Mouse (Mus musculus) hindbrain, embryonic 10.5 days (tissue): ENCODE measurements around the gene Diras1. TPM values are rescaled to one million over a fixed set of nuclear protein-coding genes. Genes with fewer than 3 reads are reported as not detected.
A peak's percentile ranks its signal among the peaks of the same experiment; 100 is the strongest.

Experiments used
- DNase-seq: peaks from one replicate; pipeline ENCODE4 v3.0.0-alpha.2; 2017; ENCODE audit warnings: low spot score
- H3K27ac ChIP-seq: fragments of 300-500 bp; sonication (generic); 2 replicates; pipeline ENCODE4 v1.5.1; 2016; ENCODE audit warnings: mild to moderate bottlenecking, moderate library complexity
- H3K27me3 ChIP-seq: fragments of 300-500 bp; sonication (generic); 2 replicates; pipeline ENCODE4 v1.6.1; 2016; ENCODE audit warnings: mild to moderate bottlenecking; ENCODE audit not compliant: poor library complexity, insufficient read depth, severe bottlenecking
- H3K36me3 ChIP-seq: fragments of 300-500 bp; sonication (generic); 2 replicates; pipeline ENCODE4 v1.6.1; 2016; ENCODE audit warnings: mild to moderate bottlenecking, moderate library complexity
- H3K4me1 ChIP-seq: fragments of 300-500 bp; sonication (generic); replicated peaks from 2 replicates; pipeline ENCODE4 v1.6.1; 2016; ENCODE audit warnings: mild to moderate bottlenecking
- H3K4me3 ChIP-seq: fragments of 300-500 bp; sonication (generic); 2 replicates; pipeline ENCODE4 v1.5.1; 2016; ENCODE audit warnings: mild to moderate bottlenecking, moderate library complexity
- H3K9me3 ChIP-seq: fragments of 300-500 bp; sonication (generic); 2 replicates; pipeline ENCODE4 v1.6.1; 2016; ENCODE audit warnings: mild to moderate bottlenecking, moderate library complexity
- WGBS: fragments of 180-500 bp; shearing (Covaris S2); methylation state at CpG from one replicate; pipeline ENCODE4 v1.1.7; 2016; 5-methylcytosine and 5-hydroxymethylcytosine counted together
- polyA plus RNA-seq: library from polyadenylated mRNA; unstranded; fragments of >200 nt; fragmentation: Nextera tagmentation; extraction: Ambion mirVana; gene quantifications from 2 replicates; pipeline ENCODE4 v1.2.1, GENCODE M21; 2016

The Diras1 gene
- polyA plus RNA-seq, 1 experiment from 2014 or later, result 9.8 TPM

DNA sequence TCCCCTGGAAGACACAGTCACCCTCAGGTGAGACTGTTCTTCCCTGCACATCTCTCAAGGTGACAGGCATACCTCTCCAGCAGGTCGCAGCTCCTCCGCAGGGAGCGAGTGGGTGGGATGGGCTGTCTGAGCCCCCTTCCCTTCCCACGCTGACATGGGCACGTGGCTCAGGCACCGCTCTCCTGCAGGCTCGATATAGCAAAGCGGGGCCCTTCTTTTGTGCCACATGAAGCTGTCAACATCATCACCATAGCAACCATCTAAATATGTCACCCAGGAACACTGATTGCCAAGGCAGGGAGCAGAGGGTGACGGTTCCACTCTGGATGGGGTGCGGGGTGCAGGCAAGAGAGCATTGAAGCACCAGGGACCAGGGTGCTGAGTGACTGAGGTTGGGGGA, 24.3 kb downstream of the Diras1 start:
- no peaks in the 10 kb centered on the region for H3K9me3 ChIP-seq
- DNase-seq, result no peak
- peaks cover 42% of the 10 kb centered on the region for H3K4me1 ChIP-seq
- 43% methylated on average over 10 of the region's 10 CpGs for WGBS
- H3K36me3 ChIP-seq, result no peaks in the 10 kb centered on the region
- H3K27me3 ChIP-seq, result peaks cover 16% of the 10 kb centered on the region; the same call in 1 of the 2 replicates
- H3K4me3 ChIP-seq, result no peak overlapping the region
- no peak overlapping the region for H3K27ac ChIP-seq

DNA sequence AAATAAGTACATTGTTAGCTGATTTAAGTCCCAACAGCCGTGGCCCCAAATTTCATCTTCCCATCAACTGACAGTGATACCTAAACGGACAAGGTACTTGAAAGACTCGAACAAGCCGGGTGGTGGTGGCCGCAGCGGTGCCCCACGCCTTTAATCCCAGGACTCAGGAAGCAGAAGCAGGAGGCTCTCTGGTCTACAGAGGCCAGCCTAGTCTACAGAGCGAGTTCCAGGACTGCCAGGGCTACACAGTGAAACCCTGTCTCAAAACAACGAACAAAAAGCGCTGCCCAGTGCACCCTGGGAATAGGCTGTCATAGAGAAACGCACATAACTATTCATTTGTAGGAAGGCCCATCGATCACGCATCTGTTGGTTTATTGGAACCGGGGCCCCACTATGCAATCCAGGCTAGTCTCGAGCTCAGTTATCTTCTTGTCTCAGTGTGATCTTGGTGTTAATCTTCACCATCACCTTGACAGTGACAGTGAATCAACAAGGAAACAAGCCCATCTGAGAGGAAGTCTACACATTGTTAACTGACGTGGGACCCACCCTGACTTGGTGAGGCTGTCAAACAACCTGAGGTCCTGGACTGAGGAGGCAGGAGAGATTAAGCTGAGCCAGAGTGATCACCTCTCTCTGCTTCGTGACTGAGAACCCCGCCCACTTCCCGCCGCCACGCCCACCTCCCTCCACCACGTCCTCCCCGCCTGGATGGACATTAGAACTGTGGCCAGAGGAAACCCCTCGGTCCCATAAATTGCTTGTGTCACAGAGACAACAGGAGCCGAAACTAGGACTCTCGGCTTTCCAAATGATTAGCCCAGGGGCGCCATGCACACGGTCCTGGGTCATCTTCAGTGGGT, 25.0 kb downstream of the Diras1 start:
- Histone ChIP-seq H3K27me3 (peaks cover 16% of the 10 kb centered on the region; the same call in 1 of the 2 replicates), H3K36me3 (no peaks in the 10 kb centered on the region), H3K4me3 (no peak overlapping the region), H3K27ac (no peak overlapping the region), H3K4me1 (peaks cover 42% of the 10 kb centered on the region), H3K9me3 (no peaks in the 10 kb centered on the region)
- WGBS, result 51% methylated on average over 28 of the region's 28 CpGs
- no peak for DNase-seq

DNA sequence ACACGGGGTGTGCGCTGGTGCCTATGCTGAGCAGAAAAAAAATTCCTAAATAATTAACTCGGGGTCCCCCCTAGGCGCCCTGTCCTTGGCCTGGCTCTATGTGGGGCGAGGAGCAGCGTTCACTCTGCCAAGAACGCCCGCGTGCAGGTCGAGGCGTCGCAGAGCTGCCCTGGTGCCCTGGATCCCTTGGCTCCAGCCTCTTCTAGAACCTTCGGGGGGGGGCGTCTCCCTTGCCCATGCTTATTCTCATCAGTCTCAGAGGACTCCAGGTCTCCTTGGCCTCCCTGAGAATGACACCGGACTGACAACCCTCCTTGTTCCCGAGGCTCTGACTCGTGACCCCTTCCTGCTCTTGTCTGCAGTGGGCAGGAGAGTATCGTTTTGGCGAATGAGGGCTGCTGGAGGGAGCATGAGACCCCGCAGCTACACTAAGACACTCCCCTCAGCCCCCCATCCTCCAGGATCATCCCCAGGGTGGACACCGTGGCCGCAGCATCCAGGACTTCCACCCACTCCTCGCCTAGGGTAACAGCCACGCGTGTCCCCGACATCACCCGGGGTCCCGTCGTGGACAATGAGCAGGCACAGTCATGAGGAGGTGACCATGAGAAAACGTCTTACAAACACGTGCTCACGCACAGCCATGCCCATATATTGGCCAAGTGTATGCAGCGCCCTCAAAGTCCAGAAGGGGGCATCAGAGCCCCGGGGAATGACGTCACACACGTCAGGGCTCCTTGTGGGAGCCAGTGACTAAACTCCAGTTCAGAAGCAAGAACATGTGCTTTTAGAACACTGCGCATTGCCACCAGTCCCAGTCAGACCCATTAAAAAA, 25.9 kb downstream of the Diras1 start:
- Histone ChIP-seq H3K9me3 (no peaks in the 10 kb centered on the region), H3K27ac (peak overlapping the region; percentile 25; the same call in 1 of the 2 replicates), H3K4me1 (peaks cover 42% of the 10 kb centered on the region), H3K36me3 (no peaks in the 10 kb centered on the region), H3K4me3 (peak overlapping the region; percentile 12; the same call in 1 of the 2 replicates), H3K27me3 (peaks cover 18% of the 10 kb centered on the region)
- 30% methylated on average over 37 of the region's 37 CpGs for WGBS
- DNase-seq, result peak; percentile 87

DNA sequence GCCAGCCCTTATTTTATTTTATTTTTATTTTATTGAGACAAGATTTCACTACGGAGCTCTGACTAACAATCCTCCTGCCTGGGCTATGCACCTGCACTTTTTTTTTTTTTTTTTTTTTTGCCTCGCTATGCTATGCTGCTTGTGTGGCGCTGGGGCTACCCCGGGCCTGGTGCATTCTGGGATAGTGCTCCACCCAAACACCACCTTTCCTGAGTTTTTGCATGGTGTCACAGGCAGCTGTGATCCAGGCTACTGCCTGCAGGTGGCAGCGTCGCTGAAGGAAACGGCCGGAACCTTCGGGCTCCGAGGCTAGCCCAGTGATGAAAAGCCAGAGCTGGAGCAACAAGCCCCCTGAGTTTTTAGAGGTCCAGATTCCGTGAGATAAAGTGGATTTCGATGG, 26.7 kb downstream of the Diras1 start:
- Histone ChIP-seq H3K27ac (no peak overlapping the region), H3K9me3 (no peaks in the 10 kb centered on the region), H3K27me3 (peaks cover 21% of the 10 kb centered on the region), H3K36me3 (no peaks in the 10 kb centered on the region), H3K4me1 (peaks cover 39% of the 10 kb centered on the region), H3K4me3 (no peak overlapping the region)
- DNase-seq, result peak; percentile 58
- 19% methylated on average over 12 of the region's 12 CpGs for WGBS

DNA sequence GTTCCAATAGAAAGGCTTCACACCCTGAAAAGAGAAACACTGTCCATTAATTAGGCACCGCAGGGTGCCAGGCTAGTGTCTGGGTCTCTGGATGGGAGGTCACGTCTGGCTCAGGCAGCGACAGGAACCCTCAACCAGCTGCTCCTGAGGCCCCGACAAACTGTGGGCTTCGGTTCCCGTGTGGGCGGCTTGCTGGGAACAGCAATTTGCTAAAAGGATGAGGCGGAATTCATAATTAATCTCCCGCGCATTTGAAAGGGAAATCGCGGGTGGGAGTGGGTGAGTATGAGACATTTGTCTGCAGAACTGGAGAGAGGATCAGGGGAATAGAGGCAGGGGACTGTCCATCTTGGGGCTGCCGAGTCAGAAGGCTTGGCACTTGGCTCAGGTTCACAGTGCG, 27.4 kb downstream of the Diras1 start:
- H3K9me3 ChIP-seq, result no peaks in the 10 kb centered on the region
- 42% methylated on average over 14 of the region's 14 CpGs for WGBS
- H3K4me3 ChIP-seq, result no peak overlapping the region
- H3K36me3 ChIP-seq, result no peaks in the 10 kb centered on the region
- peaks cover 29% of the 10 kb centered on the region for H3K27me3 ChIP-seq
- no peak overlapping the region for H3K27ac ChIP-seq
- peaks cover 42% of the 10 kb centered on the region for H3K4me1 ChIP-seq
- no peak for DNase-seq

DNA sequence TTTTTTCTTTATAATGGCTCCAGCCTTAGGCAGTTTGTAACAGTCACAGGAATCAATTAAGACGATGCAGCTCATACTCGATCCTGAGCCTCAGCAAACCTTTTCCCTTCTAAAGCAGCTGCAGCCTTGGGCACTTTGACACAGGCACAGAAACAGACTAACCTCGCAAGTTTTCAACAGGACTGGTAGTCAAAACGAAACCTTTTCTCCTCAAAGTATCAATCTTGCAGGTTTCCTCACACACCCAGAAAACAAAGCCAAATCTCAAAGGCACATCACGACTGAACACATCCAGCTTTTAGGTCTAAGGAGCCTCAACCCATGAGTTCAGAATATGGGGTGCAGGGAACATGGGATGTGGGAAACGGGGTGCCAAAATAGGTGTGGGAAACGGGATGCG, 28.1 kb downstream of the Diras1 start:
- DNase-seq, result no peak
- WGBS, result 85% methylated on average over 8 of the region's 8 CpGs
- H3K4me3 ChIP-seq, result no peak overlapping the region
- H3K4me1 ChIP-seq, result peaks cover 43% of the 10 kb centered on the region
- H3K36me3 ChIP-seq, result no peaks in the 10 kb centered on the region
- no peak overlapping the region for H3K27ac ChIP-seq
- H3K27me3 ChIP-seq, result peaks cover 33% of the 10 kb centered on the region
- no peaks in the 10 kb centered on the region for H3K9me3 ChIP-seq

DNA sequence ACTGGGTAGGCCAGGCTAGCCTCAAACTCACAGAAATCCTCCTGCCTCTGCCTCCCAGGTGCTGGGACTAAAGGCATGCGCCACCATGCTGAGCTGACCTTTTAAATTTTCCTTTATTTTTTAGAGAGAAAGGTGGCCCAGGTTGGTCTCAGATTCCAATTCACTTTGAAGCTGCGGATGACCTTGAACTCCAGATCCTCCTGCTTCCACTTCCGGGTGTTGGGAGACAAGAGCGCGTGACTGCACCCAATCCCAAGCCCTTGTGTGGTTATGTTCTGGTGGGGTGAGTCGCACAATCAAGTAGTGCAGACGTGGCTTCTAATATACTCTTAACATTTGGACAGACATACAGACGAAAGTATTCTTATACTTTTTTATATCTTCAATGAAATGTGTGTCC, 29.0 kb downstream of the Diras1 start:
- 92% methylated on average over 8 of the region's 8 CpGs for WGBS
- no peak overlapping the region for H3K4me3 ChIP-seq
- H3K9me3 ChIP-seq, result no peaks in the 10 kb centered on the region
- H3K27me3 ChIP-seq, result peaks cover 35% of the 10 kb centered on the region
- no peak overlapping the region for H3K27ac ChIP-seq
- H3K4me1 ChIP-seq, result peaks cover 38% of the 10 kb centered on the region
- no peaks in the 10 kb centered on the region for H3K36me3 ChIP-seq
- DNase-seq, result no peak

DNA sequence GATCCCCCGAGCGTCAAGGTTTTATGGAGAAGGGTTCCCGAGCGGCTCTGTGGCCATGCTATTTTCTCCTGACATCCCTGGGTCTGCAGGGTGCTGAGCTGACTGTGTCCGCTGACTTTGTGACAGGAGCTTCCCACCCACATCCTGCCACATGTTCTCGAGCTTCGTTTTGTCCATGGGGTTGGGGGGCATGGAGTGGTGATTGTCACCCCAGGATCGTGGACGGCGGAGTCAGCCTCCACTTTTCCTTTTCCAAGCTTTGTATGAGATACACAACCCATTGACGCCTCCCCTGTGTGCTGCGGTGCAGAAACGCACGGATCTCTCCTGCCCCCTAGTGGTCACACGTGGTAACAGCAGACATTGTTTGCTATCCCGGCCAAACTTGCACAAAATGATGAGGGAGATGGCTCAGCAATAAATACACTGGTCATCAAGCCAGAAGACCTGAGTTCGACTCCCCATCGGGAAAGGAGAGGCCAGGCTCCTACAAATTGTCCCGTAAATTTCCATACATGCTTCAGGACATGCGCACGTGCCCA, 30.3 kb downstream of the Diras1 start:
- Histone ChIP-seq H3K9me3 (no peaks in the 10 kb centered on the region), H3K4me1 (peaks cover 24% of the 10 kb centered on the region), H3K27ac (no peak overlapping the region), H3K36me3 (no peaks in the 10 kb centered on the region), H3K27me3 (peaks cover 31% of the 10 kb centered on the region), H3K4me3 (peak overlapping the region; percentile 5; the same call in 1 of the 2 replicates)
- peak; percentile 81 for DNase-seq
- WGBS, result 10% methylated on average over 21 of the region's 21 CpGs

DNA sequence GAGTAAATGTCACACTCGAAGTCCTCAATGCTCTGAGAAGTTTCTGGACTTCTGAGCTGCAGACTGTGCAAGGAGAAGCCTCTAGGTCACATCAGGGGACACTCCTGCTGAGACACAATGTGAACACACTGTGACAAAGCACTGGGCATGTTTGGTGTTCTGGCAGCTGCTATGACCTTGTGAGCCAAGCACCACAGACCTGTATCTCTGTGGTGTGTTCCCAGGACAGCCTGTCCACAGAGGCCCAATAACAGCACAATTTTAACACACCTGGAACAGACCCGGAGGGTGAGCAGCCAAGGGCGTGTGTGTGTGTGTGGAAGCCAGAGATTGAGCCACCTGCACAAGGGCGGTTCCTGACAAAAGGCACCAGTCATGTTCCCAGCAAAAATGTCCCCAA, 30.8 kb downstream of the Diras1 start:
- no peak overlapping the region for H3K4me3 ChIP-seq
- H3K27me3 ChIP-seq, result peaks cover 31% of the 10 kb centered on the region
- peaks cover 19% of the 10 kb centered on the region for H3K4me1 ChIP-seq
- H3K36me3 ChIP-seq, result no peaks in the 10 kb centered on the region
- H3K9me3 ChIP-seq, result no peaks in the 10 kb centered on the region
- DNase-seq, result no peak
- 60% methylated on average over 4 of the region's 4 CpGs for WGBS
- no peak overlapping the region for H3K27ac ChIP-seq

DNA sequence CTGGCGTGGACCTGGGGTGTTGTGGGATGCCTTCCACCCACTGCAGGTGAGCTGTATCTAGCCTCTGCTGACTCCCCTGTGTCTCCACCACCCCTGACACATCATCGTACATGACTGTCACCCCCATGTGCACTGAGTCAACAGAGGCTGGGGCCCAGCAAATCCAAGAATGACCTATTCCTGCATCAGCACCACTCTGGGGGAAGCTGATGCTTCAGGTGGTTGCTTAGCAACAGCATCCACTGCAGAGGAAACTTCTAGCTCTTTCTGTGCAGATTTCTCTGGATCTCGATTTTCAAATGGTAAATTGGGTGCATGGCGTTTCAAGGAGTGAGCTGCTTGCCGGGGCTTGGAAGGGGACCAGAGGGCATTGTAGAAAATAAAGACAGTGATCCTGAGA, 32.2 kb downstream of the Diras1 start:
- Histone ChIP-seq H3K27ac (no peak overlapping the region), H3K27me3 (peaks cover 39% of the 10 kb centered on the region), H3K36me3 (no peaks in the 10 kb centered on the region), H3K9me3 (no peaks in the 10 kb centered on the region), H3K4me3 (no peak overlapping the region), H3K4me1 (peaks cover 12% of the 10 kb centered on the region)
- DNase-seq, result no peak
- 63% methylated on average over 5 of the region's 5 CpGs for WGBS

DNA sequence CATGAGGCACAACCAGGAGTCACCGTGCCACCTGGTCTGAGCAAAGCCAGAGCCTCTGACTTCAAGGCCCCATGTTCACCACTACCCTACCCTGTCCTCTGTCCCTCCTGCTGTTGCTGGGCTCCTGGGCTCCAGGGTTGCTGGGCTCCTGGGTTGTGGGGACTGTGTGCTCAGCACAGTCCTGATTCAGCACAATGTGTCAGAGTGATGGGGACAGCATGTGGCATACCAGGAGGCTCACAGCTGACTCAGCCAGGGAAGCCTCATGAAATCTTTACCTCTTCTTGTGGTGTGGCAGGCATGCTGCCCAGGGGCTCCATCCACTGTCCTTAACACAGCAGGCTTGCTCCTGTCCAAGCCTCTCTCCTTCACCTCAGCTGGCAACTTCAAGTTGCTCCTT, 33.5 kb downstream of the Diras1 start:
- DNase-seq, result no peak
- no peaks in the 10 kb centered on the region for H3K9me3 ChIP-seq
- H3K4me1 ChIP-seq, result peaks cover 9% of the 10 kb centered on the region
- no peak overlapping the region for H3K4me3 ChIP-seq
- WGBS, result 88% methylated on average over 1 of the region's 1 CpGs
- no peak overlapping the region for H3K27ac ChIP-seq
- H3K36me3 ChIP-seq, result no peaks in the 10 kb centered on the region
- peaks cover 45% of the 10 kb centered on the region for H3K27me3 ChIP-seq

DNA sequence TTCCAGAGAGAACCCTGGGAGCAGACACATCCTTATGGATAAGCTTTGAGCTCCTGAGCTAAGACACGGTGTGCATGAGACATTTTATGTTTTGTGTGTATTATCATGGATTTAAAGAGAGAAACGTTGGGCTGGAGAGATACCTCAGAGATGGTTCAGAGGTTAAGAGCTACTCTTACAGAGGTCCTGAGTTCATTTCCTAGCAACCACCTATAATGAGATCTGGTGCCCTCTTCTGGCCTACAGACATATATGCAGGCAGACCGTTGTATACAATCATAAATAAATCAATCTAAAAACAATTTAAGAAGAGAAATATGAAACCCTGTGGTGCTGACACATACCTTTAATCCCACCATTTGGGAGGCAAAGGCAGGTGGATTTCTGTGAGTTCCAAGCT, 34.5 kb downstream of the Diras1 start:
- DNase-seq, result no peak
- H3K4me3 ChIP-seq, result no peak overlapping the region
- H3K27ac ChIP-seq, result no peak overlapping the region
- peaks cover 9% of the 10 kb centered on the region for H3K4me1 ChIP-seq
- no peaks in the 10 kb centered on the region for H3K36me3 ChIP-seq
- 13% methylated on average over 3 of the region's 3 CpGs for WGBS
- H3K9me3 ChIP-seq, result no peaks in the 10 kb centered on the region
- H3K27me3 ChIP-seq, result peaks cover 55% of the 10 kb centered on the region

DNA sequence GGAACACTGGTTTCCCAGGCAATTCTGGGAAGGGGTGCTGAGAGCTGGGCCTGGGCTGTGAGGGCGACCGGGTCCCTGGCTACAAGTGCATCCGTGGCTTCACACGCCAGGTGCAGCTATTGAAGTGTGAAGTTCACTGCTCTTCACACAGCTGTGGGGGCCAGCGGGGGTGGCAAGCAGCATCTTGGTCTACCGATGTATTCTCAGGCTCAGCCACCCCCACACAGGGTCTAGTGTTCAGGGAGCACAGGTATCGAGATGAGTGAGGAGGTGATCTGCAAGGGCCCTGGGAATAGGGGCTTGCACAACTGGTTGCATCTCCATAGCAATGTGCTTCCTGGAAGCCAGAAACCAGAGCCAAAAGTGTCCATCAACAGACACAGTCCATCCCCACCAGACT, 35.1 kb downstream of the Diras1 start:
- Histone ChIP-seq H3K4me1 (peaks cover 15% of the 10 kb centered on the region), H3K27me3 (peaks cover 61% of the 10 kb centered on the region), H3K27ac (no peak overlapping the region), H3K36me3 (no peaks in the 10 kb centered on the region), H3K4me3 (no peak overlapping the region), H3K9me3 (no peaks in the 10 kb centered on the region)
- 73% methylated on average over 7 of the region's 7 CpGs for WGBS
- DNase-seq, result no peak
